Mouse (Mus musculus) hindbrain, embryonic 10.5 days (tissue): ENCODE measurements around the gene Zap70. TPM values are rescaled to one million over a fixed set of nuclear protein-coding genes. Genes with fewer than 3 reads are reported as not detected.

ENCODE experiments used
- DNase-seq: peaks from one replicate; pipeline ENCODE4 v3.0.0-alpha.2; 2017; ENCODE audit warnings: low spot score
- H3K27ac ChIP-seq: fragments of 300-500 bp; sonication (generic); 2 replicates; pipeline ENCODE4 v1.5.1; 2016; ENCODE audit warnings: mild to moderate bottlenecking, moderate library complexity
- H3K27me3 ChIP-seq: fragments of 300-500 bp; sonication (generic); 2 replicates; pipeline ENCODE4 v1.6.1; 2016; ENCODE audit warnings: mild to moderate bottlenecking; ENCODE audit not compliant: poor library complexity, insufficient read depth, severe bottlenecking
- H3K36me3 ChIP-seq: fragments of 300-500 bp; sonication (generic); 2 replicates; pipeline ENCODE4 v1.6.1; 2016; ENCODE audit warnings: mild to moderate bottlenecking, moderate library complexity
- H3K4me1 ChIP-seq: fragments of 300-500 bp; sonication (generic); replicated peaks from 2 replicates; pipeline ENCODE4 v1.6.1; 2016; ENCODE audit warnings: mild to moderate bottlenecking
- H3K4me3 ChIP-seq: fragments of 300-500 bp; sonication (generic); 2 replicates; pipeline ENCODE4 v1.5.1; 2016; ENCODE audit warnings: mild to moderate bottlenecking, moderate library complexity
- H3K9me3 ChIP-seq: fragments of 300-500 bp; sonication (generic); 2 replicates; pipeline ENCODE4 v1.6.1; 2016; ENCODE audit warnings: mild to moderate bottlenecking, moderate library complexity
- WGBS: fragments of 180-500 bp; shearing (Covaris S2); methylation state at CpG from one replicate; pipeline ENCODE4 v1.1.7; 2016; 5-methylcytosine and 5-hydroxymethylcytosine counted together
- polyA plus RNA-seq: library from polyadenylated mRNA; unstranded; fragments of >200 nt; fragmentation: Nextera tagmentation; extraction: Ambion mirVana; gene quantifications from 2 replicates; pipeline ENCODE4 v1.2.1, GENCODE M21; 2016

Zap70 gene
- polyA plus RNA-seq, 1 experiment from 2014 or later: 0.43 TPM

DNA sequence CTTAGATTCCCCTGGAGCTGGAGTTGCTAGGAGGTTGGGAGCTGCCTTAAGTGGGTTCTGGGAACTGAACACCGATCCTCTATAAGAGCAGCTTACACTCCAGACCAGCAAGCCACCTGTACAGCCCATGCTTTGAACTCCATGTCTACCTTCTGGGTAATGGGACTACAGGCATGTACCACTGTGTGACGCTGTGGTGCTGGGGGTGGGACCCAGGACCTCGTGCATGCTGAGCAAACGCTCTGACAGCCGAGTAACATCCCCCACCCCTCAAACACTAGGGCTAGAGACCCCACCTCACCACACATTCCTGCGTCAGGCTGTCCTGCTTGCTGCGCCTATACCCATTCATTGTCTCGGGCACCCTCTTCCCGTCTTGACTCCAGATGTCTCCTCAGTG lies 3.0 kb upstream of the Zap70 start:
- DNase-seq: no peak
- WGBS: 90% methylated on average over 9 of the region's 9 CpGs

DNA sequence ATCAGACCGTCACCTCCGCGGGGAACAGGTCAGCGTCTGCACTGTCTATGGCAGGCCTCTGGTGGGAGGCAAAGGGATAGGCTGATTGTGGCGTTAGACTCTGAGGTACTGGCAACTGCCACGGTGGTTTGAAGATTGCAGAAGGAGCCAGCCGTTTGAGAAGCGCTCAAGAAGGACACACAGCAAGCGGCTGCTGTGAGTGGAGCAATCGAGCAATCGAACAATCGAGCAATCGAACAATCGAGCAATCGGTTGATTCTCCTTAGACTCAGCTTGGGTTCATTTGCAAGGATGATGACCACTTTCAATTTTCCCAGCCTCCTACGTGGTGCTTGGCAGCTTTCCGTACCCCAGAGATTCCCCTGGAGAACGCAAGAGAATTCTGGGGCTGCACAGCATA lies 2.5 kb upstream of the Zap70 start:
- WGBS: 90% methylated on average over 18 of the region's 18 CpGs

More for the DNA sequence above, 3.0 kb upstream of the Zap70 start:
- Histone ChIP-seq H3K27ac (no peak overlapping the region), H3K4me3 (no peak overlapping the region), H3K27me3 (no peaks in the 10 kb centered on the region), H3K9me3 (no peaks in the 10 kb centered on the region), H3K4me1 (no peaks in the 10 kb centered on the region), H3K36me3 (no peaks in the 10 kb centered on the region)

DNA sequence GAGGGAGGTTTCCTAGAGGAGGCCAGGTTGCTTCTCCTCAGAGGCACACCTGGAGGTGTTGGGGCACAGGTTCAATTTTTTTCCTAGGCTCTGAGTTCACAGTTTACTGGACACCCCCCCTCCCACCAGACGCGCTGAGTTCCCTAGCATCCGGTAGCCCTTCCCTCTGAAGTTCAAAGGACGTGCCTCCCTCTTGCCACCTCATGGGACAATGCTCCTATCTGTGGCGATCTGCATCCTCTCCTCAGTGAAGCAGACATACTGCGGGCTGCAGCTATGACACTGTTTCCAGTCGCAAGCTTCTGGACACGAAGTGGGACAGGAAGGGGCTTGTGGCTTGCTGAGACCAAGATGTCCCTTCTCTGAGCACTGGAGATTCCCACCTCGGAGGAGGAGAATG lies 1.2 kb upstream of the Zap70 start:
- WGBS: 84% methylated on average over 9 of the region's 9 CpGs
- Histone ChIP-seq H3K9me3 (no peaks in the 10 kb centered on the region), H3K36me3 (no peaks in the 10 kb centered on the region)

More for the DNA sequence above, 2.5 kb upstream of the Zap70 start:
- Histone ChIP-seq H3K4me1 (no peaks in the 10 kb centered on the region), H3K27me3 (no peaks in the 10 kb centered on the region), H3K9me3 (no peaks in the 10 kb centered on the region), H3K4me3 (no peak overlapping the region), H3K36me3 (no peaks in the 10 kb centered on the region), H3K27ac (no peak overlapping the region)
- DNase-seq: no peak

DNA sequence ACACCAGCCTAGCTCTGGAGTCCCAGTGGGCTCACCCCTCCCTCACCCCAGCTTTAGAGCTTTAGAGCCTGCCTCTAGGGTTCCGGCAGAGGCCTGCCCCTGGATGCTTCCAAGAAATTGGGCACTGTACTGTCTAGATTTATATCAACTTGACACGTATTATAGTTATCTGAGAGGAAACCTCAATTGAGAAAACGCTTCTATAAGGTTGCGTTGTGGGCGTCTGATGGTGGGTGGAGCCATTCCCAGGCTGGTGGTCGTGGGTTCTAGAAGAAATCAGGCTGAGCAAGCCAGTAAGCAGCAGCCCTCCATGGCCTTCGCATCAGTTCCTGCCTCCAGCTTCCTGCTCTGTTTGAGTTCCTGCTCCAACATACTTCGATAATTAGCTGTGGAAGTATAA lies 537 bp upstream of the Zap70 start:
- no peaks in the 10 kb centered on the region for H3K36me3 ChIP-seq
- no peaks in the 10 kb centered on the region for H3K27me3 ChIP-seq
- no peaks in the 10 kb centered on the region for H3K4me1 ChIP-seq
- no peak overlapping the region for H3K27ac ChIP-seq
- H3K9me3 ChIP-seq: no peaks in the 10 kb centered on the region
- DNase-seq: no peak
- no peak overlapping the region for H3K4me3 ChIP-seq
- WGBS: 86% methylated on average over 8 of the region's 8 CpGs

More for the DNA sequence above, 1.2 kb upstream of the Zap70 start:
- no peak for DNase-seq
- H3K4me1 ChIP-seq: no peaks in the 10 kb centered on the region
- H3K27me3 ChIP-seq: no peaks in the 10 kb centered on the region
- no peak overlapping the region for H3K4me3 ChIP-seq
- H3K27ac ChIP-seq: no peak overlapping the region

DNA sequence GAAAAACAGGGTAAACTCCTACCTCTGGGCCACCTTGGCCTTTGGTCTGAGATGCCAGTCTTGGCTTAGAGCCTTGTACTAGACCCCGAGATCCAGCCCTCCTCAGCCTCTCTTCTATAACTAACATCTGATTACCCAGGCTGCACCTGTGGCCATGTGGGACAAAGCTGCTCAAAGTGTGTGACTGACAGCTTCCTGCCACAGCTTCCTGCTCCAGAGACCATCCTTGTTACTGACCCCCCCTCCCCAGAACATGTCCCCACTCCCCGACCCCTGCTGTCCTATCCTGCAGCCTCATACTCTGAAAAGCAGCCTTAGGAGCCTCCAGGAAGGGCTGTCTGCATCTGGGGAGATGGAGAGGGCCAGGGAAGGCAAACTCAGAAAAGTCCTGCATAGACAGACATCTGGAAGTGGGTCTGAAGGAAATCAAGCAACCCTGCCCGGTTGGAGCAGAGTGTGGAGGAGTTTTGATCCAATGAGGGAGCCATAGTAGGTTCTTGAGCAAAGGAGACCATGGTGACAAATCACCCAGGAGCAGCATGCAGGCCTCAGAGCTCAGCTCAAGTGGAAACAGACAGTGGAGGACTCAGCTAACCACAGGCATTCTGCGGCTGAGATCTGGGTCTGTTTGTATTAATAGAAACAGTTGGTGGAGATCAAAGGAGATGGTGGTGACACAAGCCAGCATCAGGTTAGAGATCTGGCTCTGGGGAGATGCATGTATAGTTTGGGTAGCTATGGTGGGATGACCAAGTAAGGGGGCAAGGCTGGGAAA lies 5.0 kb downstream of the Zap70 start:
- 68% methylated on average over 4 of the region's 4 CpGs for WGBS
- DNase-seq: no peak
- Histone ChIP-seq H3K9me3 (no peaks in the 10 kb centered on the region), H3K4me3 (no peak overlapping the region), H3K4me1 (peaks cover 13% of the 10 kb centered on the region), H3K27me3 (peaks cover 24% of the 10 kb centered on the region), H3K27ac (0 out of 2 replicates have a peak overlapping the region, but pooled peaks have one; percentile 16), H3K36me3 (no peaks in the 10 kb centered on the region)

DNA sequence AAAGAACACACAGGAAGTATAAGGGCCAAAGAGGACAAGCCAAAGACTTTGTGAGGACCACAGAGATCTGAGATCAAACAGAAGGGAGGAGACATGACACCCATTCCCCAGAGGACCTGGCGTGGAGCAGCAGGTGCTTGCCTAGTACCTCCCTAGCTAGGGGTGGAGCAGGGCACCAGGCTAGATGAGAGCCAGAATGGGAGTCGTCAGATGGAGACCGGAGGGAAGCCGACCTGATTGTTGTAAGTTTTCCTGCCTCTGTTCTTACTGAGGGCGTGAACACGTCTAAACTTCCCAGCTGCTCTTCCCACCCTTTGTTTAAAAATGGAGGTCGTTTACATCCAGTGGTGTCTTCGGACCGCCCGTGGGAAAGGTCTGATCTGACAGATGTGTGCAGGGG lies 5.7 kb downstream of the Zap70 start:
- H3K27me3 ChIP-seq: peaks cover 30% of the 10 kb centered on the region
- no peaks in the 10 kb centered on the region for H3K9me3 ChIP-seq
- H3K4me3 ChIP-seq: no peak overlapping the region
- H3K4me1 ChIP-seq: peaks cover 13% of the 10 kb centered on the region
- no peak for DNase-seq
- 56% methylated on average over 10 of the region's 10 CpGs for WGBS
- no peak overlapping the region for H3K27ac ChIP-seq
- no peaks in the 10 kb centered on the region for H3K36me3 ChIP-seq

- Histone ChIP-seq H3K4me1 (peaks cover 16% of the 10 kb centered on the region), H3K27me3 (peaks cover 30% of the 10 kb centered on the region), H3K4me3 (no peak overlapping the region), H3K36me3 (no peaks in the 10 kb centered on the region), H3K27ac (no peak overlapping the region), H3K9me3 (no peaks in the 10 kb centered on the region)
- 85% methylated on average over 5 of the region's 5 CpGs for WGBS
- DNase-seq: no peak
These were observed 7.2 kb downstream of the Zap70 start for GRCm38 (mm10) chr1:36768786-36769185.

DNA sequence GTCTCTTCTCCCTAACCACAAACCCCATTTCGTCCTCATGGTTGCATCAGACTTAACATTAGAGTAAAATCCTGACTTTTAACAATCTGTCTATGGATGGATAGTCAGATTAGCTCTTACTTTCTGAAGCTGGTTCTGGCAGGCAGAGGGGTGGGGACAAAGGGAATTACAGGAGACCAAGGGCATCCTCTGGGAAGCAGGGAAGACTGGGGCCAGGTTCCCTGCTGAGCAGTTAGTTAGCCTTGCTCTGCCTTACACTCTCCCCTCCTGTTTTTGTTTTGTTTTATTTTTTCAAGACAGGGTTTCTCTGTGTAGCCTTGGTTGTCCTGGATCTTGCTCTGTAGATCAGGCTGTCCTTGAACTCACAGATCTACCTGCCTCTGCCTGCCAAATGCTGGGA lies 8.4 kb downstream of the Zap70 start:
- DNase-seq: no peak
- H3K27ac ChIP-seq: no peak overlapping the region
- H3K4me3 ChIP-seq: no peak overlapping the region
- WGBS: 89% methylated on average over 1 of the region's 1 CpGs
- H3K36me3 ChIP-seq: no peaks in the 10 kb centered on the region
- peaks cover 16% of the 10 kb centered on the region for H3K4me1 ChIP-seq
- H3K27me3 ChIP-seq: peaks cover 30% of the 10 kb centered on the region
- no peaks in the 10 kb centered on the region for H3K9me3 ChIP-seq

DNA sequence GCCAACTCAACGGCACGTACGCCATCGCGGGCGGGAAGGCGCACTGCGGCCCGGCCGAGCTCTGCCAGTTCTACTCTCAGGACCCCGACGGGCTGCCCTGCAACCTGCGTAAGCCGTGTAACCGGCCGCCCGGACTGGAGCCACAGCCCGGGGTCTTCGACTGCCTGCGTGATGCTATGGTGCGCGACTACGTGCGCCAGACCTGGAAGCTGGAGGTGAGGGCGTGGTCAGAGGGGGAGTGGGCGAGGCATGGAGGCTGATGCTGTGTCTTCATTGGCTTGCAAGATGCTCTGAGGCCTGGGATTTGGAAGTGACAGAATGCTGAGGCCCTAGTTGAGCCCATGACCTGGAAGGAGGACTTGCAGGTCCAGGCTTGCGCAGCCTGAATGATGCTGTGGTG lies 9.4 kb downstream of the Zap70 start:
- H3K27ac ChIP-seq: peak overlapping the region; percentile 6; the same call in 1 of the 2 replicates
- H3K4me3 ChIP-seq: peak overlapping the region; percentile 41
- H3K27me3 ChIP-seq: peaks cover 30% of the 10 kb centered on the region
- peak; percentile 22 for DNase-seq
- no peaks in the 10 kb centered on the region for H3K36me3 ChIP-seq
- peaks cover 16% of the 10 kb centered on the region for H3K4me1 ChIP-seq
- WGBS: 15% methylated on average over 27 of the region's 27 CpGs
- no peaks in the 10 kb centered on the region; the same call in 1 of the 2 replicates for H3K9me3 ChIP-seq

GRCm38 (mm10) chr1:36772198-36772934 lies 10.8 kb downstream of the Zap70 start:
- Histone ChIP-seq H3K4me1 (peaks cover 10% of the 10 kb centered on the region), H3K36me3 (no peaks in the 10 kb centered on the region), H3K4me3 (no peak overlapping the region), H3K27me3 (peaks cover 30% of the 10 kb centered on the region), H3K27ac (no peak overlapping the region), H3K9me3 (no peaks in the 10 kb centered on the region; the same call in 1 of the 2 replicates)
- 83% methylated on average over 9 of the region's 9 CpGs for WGBS
- DNase-seq: no peak

DNA sequence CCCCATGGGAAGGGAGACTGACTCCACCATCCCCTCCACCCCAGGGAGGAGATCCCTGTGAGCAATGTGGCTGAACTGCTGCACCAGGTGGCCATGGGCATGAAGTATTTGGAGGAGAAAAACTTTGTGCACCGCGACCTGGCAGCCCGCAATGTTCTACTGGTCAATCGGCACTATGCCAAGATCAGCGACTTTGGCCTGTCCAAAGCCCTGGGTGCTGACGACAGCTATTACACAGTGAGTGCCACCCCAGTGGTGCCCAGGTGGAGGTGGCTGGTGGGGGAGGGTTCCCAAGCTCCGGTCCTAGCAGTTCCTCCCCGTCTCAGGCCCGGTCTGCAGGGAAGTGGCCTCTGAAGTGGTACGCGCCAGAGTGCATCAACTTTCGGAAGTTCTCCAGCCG lies 19.2 kb downstream of the Zap70 start:
- WGBS: 89% methylated on average over 13 of the region's 13 CpGs

DNA sequence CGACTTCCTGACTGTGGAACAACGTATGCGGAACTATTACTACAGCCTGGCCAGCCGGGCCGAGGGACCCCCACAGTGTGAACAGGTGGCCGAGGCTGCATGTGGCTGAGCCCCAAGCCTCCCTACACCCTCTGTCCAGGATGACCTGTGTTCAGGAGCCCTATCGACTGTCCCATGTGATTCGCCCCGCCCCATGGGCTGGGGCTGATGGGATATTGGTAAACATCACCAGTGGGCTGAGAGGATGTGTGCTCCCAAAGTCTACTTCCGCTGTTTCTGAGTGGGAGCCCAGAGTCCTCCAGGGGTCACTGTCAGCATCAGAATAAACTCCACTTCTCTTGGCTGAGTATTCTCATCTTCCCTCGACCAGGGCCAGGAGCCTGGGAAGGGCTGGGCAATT lies 20.9 kb downstream of the Zap70 start:
- no peak overlapping the region for H3K4me3 ChIP-seq
- H3K36me3 ChIP-seq: no peaks in the 10 kb centered on the region
- WGBS: 83% methylated on average over 11 of the region's 11 CpGs
- no peaks in the 10 kb centered on the region for H3K9me3 ChIP-seq
- no peak for DNase-seq
- H3K4me1 ChIP-seq: peaks cover 12% of the 10 kb centered on the region
- H3K27ac ChIP-seq: no peak overlapping the region
- H3K27me3 ChIP-seq: peaks cover 14% of the 10 kb centered on the region; the same call in 1 of the 2 replicates

More for the DNA sequence above, 19.2 kb downstream of the Zap70 start:
- Histone ChIP-seq H3K9me3 (no peaks in the 10 kb centered on the region), H3K27ac (no peak overlapping the region), H3K27me3 (peaks cover 8% of the 10 kb centered on the region; the same call in 1 of the 2 replicates), H3K4me3 (no peak overlapping the region), H3K36me3 (no peaks in the 10 kb centered on the region), H3K4me1 (peaks cover 12% of the 10 kb centered on the region)
- no peak for DNase-seq
